Mouse (Mus musculus): ENCODE data around the gene Igfals. TPM values are rescaled to one million over a fixed set of nuclear protein-coding genes. Genes with fewer than 3 reads are reported as not detected.

The Igfals gene
- polyA plus RNA-seq, 1 experiment: 0.42 TPM

GRCm38 (mm10) chr17:24841133-24841532, 24.7 kb upstream of the Igfals start:
- H3K4me3 ChIP-seq (ENCODE audit: low read depth, low read length): no peak overlapping the region
- peaks cover 8% of the 10 kb centered on the region; the same call in 1 of the 2 replicates for H3K4me1 ChIP-seq (ENCODE audit: control insufficient read depth, insufficient read depth, insufficient read length, low read length)
- WGBS: 45% methylated on average over 4 of the region's 4 CpGs
- H3K27ac ChIP-seq (ENCODE audit: insufficient read depth, low read depth, low read length): no peak overlapping the region
- no peaks in the 10 kb centered on the region for H3K36me3 ChIP-seq (ENCODE audit: control insufficient read depth, insufficient read depth, low read length)
- H3K27me3 ChIP-seq (ENCODE audit: control insufficient read depth, insufficient read depth, low read length): no peaks in the 10 kb centered on the region
- TF ChIP-seq POLR2A (IDR thresholded peaks at IDR 0.05; ENCODE audit: low read depth, low read length) (no peak), CTCF (IDR thresholded peaks at IDR 0.05; ENCODE audit: extremely low read depth, insufficient read length, insufficient replicate concordance, low read depth, low read length) (peak; percentile 87; the same call in 1 of the 2 replicates)

GRCm38 (mm10) chr17:24842631-24843030, 23.2 kb upstream of the Igfals start:
- no peak overlapping the region for H3K4me3 ChIP-seq (ENCODE audit: low read depth, low read length)
- H3K27me3 ChIP-seq (ENCODE audit: control insufficient read depth, insufficient read depth, low read length): no peaks in the 10 kb centered on the region
- 0 out of 2 replicates have a peak, but pooled peaks cover 1% of the 10 kb centered on the region for H3K36me3 ChIP-seq (ENCODE audit: control insufficient read depth, insufficient read depth, low read length)
- WGBS: 71% methylated on average over 2 of the region's 2 CpGs
- TF ChIP-seq CTCF (IDR thresholded peaks at IDR 0.05; ENCODE audit: extremely low read depth, insufficient read length, insufficient replicate concordance, low read depth, low read length): peak; percentile 46; the same call in 1 of the 2 replicates
- no peak for TF ChIP-seq POLR2A (IDR thresholded peaks at IDR 0.05; ENCODE audit: low read depth, low read length)
- no peak overlapping the region for H3K27ac ChIP-seq (ENCODE audit: insufficient read depth, low read depth, low read length)
- H3K4me1 ChIP-seq (ENCODE audit: control insufficient read depth, insufficient read depth, insufficient read length, low read length): peaks cover 12% of the 10 kb centered on the region; the same call in 1 of the 2 replicates

DNA sequence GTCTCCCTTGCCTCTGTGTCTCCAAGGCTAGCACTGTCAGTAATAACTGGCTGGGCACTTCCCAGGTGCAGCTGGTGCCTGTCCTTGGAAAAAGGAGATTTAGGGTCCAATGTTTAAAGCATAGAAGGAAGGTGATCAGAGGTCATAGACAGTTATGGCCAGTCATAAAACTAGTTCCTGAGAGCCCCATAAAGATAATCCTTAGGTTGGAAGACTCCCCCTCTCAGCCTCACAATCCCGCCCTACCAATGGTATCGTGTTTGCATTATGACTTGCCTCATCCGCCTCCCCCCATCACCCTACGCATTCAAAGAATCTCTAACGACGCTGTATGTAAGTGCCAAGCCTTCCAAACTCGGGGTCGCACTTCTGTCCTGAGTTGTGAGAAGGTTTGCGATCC, 21.3 kb upstream of the Igfals start:
- Histone ChIP-seq H3K27me3 (ENCODE audit: control insufficient read depth, insufficient read depth, low read length) (no peaks in the 10 kb centered on the region), H3K4me1 (ENCODE audit: control insufficient read depth, insufficient read depth, insufficient read length, low read length) (peaks cover 12% of the 10 kb centered on the region; the same call in 1 of the 2 replicates), H3K27ac (ENCODE audit: insufficient read depth, low read depth, low read length) (peak overlapping the region; percentile 82), H3K4me3 (ENCODE audit: low read depth, low read length) (peak overlapping the region; percentile 29), H3K36me3 (ENCODE audit: control insufficient read depth, insufficient read depth, low read length) (0 out of 2 replicates have a peak, but pooled peaks cover 1% of the 10 kb centered on the region)
- TF ChIP-seq CTCF (IDR thresholded peaks at IDR 0.05; ENCODE audit: extremely low read depth, insufficient read length, insufficient replicate concordance, low read depth, low read length) (no peak), POLR2A (IDR thresholded peaks at IDR 0.05; ENCODE audit: low read depth, low read length) (peak; percentile 18; the same call in 1 of the 2 replicates)
- 28% methylated on average over 9 of the region's 9 CpGs for WGBS

GRCm38 (mm10) chr17:24847386-24847785, 18.4 kb upstream of the Igfals start:
- Histone ChIP-seq H3K4me1 (ENCODE audit: control insufficient read depth, insufficient read depth, insufficient read length, low read length) (peaks cover 14% of the 10 kb centered on the region; the same call in 1 of the 2 replicates), H3K27ac (ENCODE audit: insufficient read depth, low read depth, low read length) (peak overlapping the region; percentile 59; the same call in 1 of the 2 replicates), H3K36me3 (ENCODE audit: control insufficient read depth, insufficient read depth, low read length) (0 out of 2 replicates have a peak, but pooled peaks cover 1% of the 10 kb centered on the region), H3K27me3 (ENCODE audit: control insufficient read depth, insufficient read depth, low read length) (no peaks in the 10 kb centered on the region), H3K4me3 (ENCODE audit: low read depth, low read length) (no peak overlapping the region)
- WGBS: 29% methylated on average over 1 of the region's 1 CpGs
- TF ChIP-seq POLR2A (IDR thresholded peaks at IDR 0.05; ENCODE audit: low read depth, low read length) (no peak), CTCF (IDR thresholded peaks at IDR 0.05; ENCODE audit: extremely low read depth, insufficient read length, insufficient replicate concordance, low read depth, low read length) (no peak)

DNA sequence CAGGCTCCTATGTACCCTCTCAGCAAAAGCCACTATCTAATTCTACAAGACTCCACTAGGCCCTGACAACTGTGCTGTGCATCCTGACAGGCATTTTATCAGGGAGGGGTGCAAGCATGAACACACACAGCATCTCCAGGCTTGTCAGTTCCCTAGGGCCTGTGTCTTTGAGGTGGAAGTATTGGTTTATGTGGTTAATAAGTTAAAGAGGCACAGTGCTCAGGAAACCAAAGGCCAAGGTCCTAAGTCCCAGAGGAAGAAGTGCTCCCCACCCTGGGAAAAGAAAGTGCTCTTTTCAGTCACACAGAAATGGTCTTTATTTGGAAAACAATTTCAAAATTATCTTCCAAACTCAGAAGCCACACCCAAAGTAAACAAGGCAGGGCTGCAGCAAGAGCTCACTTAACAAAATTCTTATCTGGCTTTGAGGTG, 17.2 kb upstream of the Igfals start:
- peaks cover 12% of the 10 kb centered on the region for H3K36me3 ChIP-seq (ENCODE audit: control insufficient read depth, insufficient read depth, low read length)
- TF ChIP-seq POLR2A (IDR thresholded peaks at IDR 0.05; ENCODE audit: low read depth, low read length) (no peak), CTCF (IDR thresholded peaks at IDR 0.05; ENCODE audit: extremely low read depth, insufficient read length, insufficient replicate concordance, low read depth, low read length) (no peak)
- peak overlapping the region; percentile 96 for H3K27ac ChIP-seq (ENCODE audit: insufficient read depth, low read depth, low read length)
- no peaks in the 10 kb centered on the region for H3K27me3 ChIP-seq (ENCODE audit: control insufficient read depth, insufficient read depth, low read length)
- H3K4me1 ChIP-seq (ENCODE audit: control insufficient read depth, insufficient read depth, insufficient read length, low read length): peaks cover 13% of the 10 kb centered on the region; the same call in 1 of the 2 replicates
- peak overlapping the region; percentile 2; the same call in 1 of the 2 replicates for H3K4me3 ChIP-seq (ENCODE audit: low read depth, low read length)

DNA sequence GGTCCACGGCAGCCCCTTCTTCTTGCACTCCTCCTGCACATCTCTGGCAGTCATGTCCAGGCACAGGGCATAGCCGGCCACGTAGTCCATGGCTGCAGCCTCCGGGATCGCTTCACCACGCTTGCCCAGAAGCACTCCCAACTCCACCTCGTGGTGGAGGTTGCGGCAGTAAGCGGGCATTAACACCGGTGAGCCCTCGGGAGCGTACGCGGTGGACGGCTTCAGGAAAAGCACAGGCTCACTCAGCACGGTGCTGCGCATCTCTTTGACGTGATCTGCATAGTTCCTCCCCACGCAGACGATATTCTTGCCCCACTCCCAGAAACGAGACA, 16.1 kb upstream of the Igfals start:
- peak overlapping the region; percentile 96 for H3K27ac ChIP-seq (ENCODE audit: insufficient read depth, low read depth, low read length)
- peaks cover 19% of the 10 kb centered on the region for H3K36me3 ChIP-seq (ENCODE audit: control insufficient read depth, insufficient read depth, low read length)
- H3K27me3 ChIP-seq (ENCODE audit: control insufficient read depth, insufficient read depth, low read length): no peaks in the 10 kb centered on the region
- H3K4me3 ChIP-seq (ENCODE audit: low read depth, low read length): peak overlapping the region; percentile 96
- H3K4me1 ChIP-seq (ENCODE audit: control insufficient read depth, insufficient read depth, insufficient read length, low read length): peaks cover 12% of the 10 kb centered on the region; the same call in 1 of the 2 replicates
- whole genome bisulfite sequencing: under 1% methylated on average over 21 of the region's 21 CpGs
- TF ChIP-seq POLR2A (IDR thresholded peaks at IDR 0.05; ENCODE audit: low read depth, low read length) (no peak), CTCF (IDR thresholded peaks at IDR 0.05; ENCODE audit: extremely low read depth, insufficient read length, insufficient replicate concordance, low read depth, low read length) (no peak; the same call in 1 of the 2 replicates)

- TF ChIP-seq CTCF (IDR thresholded peaks at IDR 0.05; ENCODE audit: extremely low read depth, insufficient read length, insufficient replicate concordance, low read depth, low read length): no peak
- peak; percentile 91 for TF ChIP-seq POLR2A (IDR thresholded peaks at IDR 0.05; ENCODE audit: low read depth, low read length)
- peaks cover 12% of the 10 kb centered on the region; the same call in 1 of the 2 replicates for H3K4me1 ChIP-seq (ENCODE audit: control insufficient read depth, insufficient read depth, insufficient read length, low read length)
- under 1% methylated on average over 58 of the region's 58 CpGs for WGBS
- peak within 1 kb of the TSS; percentile 96 for H3K4me3 ChIP-seq (ENCODE audit: low read depth, low read length)
- H3K36me3 ChIP-seq (ENCODE audit: control insufficient read depth, insufficient read depth, low read length): peaks cover 23% of the 10 kb centered on the region
- H3K27me3 ChIP-seq (ENCODE audit: control insufficient read depth, insufficient read depth, low read length): no peaks in the 10 kb centered on the region
- H3K27ac ChIP-seq (ENCODE audit: insufficient read depth, low read depth, low read length): peak within 1 kb of the TSS; percentile 96
These were observed 15.6 kb upstream of the Igfals start, which contains the start of gene Fahd1 for GRCm38 (mm10) chr17:24850065-24850772. Gene Fahd1, minus strand, starts transcription at chr17:24850364.

Measured in small intestine, adult 2 months (tissue).